Mouse (Mus musculus): ENCODE results near the gene Zbtb39. TPM values are rescaled to one million over a fixed set of nuclear protein-coding genes. Genes with fewer than 3 reads are reported as not detected.

The Zbtb39 gene
- polyA plus RNA-seq, 1 experiment from 2014 or later: 4.9 TPM

DNA sequence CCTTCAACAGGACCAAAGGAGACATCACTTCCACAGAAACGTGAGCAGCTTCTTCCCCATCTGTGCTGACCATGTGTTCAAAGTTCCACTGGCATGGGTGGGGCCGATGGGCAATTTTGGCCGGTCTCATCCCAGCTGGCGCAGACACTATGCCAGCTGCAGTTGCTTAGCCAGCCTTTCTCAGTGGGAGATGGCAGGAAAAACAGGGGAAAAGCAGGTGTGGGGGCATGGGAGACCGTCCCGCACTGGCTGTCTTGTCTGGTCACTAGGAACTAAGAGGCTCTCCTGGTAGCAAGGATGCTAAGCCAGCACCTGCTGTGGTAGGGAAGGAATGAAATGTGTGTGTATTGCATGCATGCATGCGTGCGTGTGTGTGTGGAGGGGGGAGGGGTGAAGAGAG lies 10.9 kb upstream of the Zbtb39 start:
- no peaks in the 10 kb centered on the region for H3K27me3 ChIP-seq (ENCODE audit: control insufficient read depth, insufficient read depth, low read length)
- 75% methylated on average over 8 of the region's 8 CpGs for WGBS
- H3K9ac ChIP-seq (replicated peaks; ENCODE audit: low read depth, low read length): no peak overlapping the region
- no peak overlapping the region for H3K4me3 ChIP-seq (ENCODE audit: low read depth, low read length)
- H3K36me3 ChIP-seq (ENCODE audit: control insufficient read depth, insufficient read depth, low read length): no peaks in the 10 kb centered on the region
- H3K4me1 ChIP-seq (ENCODE audit: control insufficient read depth, insufficient read depth, low read length): no peaks in the 10 kb centered on the region
- no peak overlapping the region for H3K27ac ChIP-seq (ENCODE audit: low read length)
- H3K9me3 ChIP-seq (ENCODE audit: control insufficient read depth, low read depth, low read length): no peaks in the 10 kb centered on the region
- ATAC-seq (ENCODE audit: insufficient number of reproducible peaks, insufficient read depth, low FRiP score, low read depth): no peak
- no peak overlapping the region for H3K4me2 ChIP-seq (replicated peaks; ENCODE audit: low read depth, low read length)

DNA sequence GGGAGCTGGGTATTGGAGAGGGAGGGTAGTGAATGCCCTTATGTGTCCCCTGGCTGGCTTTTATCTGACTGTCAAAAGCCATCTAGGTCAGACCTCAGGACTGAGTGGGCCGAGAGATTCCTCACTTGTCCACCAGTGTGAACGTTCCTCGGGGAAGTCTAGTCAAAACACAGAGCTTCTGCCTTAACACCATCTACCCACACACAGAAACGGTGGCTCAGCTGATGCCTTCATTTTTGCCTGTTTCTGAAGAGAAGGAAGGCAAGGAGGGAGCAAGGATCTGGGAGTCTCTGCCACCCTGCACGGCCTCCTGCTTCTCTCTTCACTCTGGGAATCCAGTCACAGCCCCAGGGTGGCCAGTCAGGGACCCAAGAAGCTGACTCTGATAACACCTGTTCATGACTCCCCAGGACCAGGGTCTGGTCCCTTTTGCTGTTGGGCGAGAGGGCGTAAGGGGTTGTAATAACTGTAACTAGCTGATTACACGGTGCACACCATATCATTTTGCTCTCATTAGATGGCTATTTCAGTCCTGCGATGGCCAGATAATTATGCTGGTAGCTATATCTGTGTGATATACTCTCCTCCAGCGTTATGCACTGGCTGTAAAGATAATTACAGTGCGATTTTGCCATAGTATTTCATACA lies 8.9 kb upstream of the Zbtb39 start:
- Histone ChIP-seq H3K4me3 (ENCODE audit: low read depth, low read length) (no peak overlapping the region), H3K9ac (replicated peaks; ENCODE audit: low read depth, low read length) (no peak overlapping the region), H3K36me3 (ENCODE audit: control insufficient read depth, insufficient read depth, low read length) (no peaks in the 10 kb centered on the region), H3K9me3 (ENCODE audit: control insufficient read depth, low read depth, low read length) (no peaks in the 10 kb centered on the region), H3K4me2 (replicated peaks; ENCODE audit: low read depth, low read length) (no peak overlapping the region), H3K27ac (ENCODE audit: low read length) (no peak overlapping the region), H3K27me3 (ENCODE audit: control insufficient read depth, insufficient read depth, low read length) (no peaks in the 10 kb centered on the region), H3K4me1 (ENCODE audit: control insufficient read depth, insufficient read depth, low read length) (no peaks in the 10 kb centered on the region)
- no peak for ATAC-seq (ENCODE audit: insufficient number of reproducible peaks, insufficient read depth, low FRiP score, low read depth)
- 74% methylated on average over 11 of the region's 11 CpGs for whole genome bisulfite sequencing

DNA sequence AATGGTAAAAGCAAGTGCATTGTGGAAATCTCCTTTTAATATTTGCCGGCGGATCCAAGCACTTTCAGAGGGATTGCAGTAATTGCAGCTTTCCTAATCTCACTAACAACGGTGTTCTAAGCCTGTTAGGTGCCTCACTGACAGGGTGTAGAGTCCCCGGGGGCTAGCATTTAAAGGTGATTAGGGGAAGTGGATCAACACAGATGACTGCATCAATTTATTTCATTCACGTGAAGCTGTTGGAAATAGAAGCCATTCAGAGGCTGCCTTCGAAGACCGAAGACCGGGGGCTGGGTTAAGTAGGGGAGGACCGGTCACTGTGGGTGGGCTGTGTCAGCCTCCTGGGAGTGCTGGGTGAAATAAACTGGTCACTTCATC lies 8.4 kb upstream of the Zbtb39 start:
- no peaks in the 10 kb centered on the region for H3K9me3 ChIP-seq (ENCODE audit: control insufficient read depth, low read depth, low read length)
- no peak overlapping the region for H3K27ac ChIP-seq (ENCODE audit: low read length)
- H3K36me3 ChIP-seq (ENCODE audit: control insufficient read depth, insufficient read depth, low read length): no peaks in the 10 kb centered on the region
- WGBS: 40% methylated on average over 9 of the region's 9 CpGs
- H3K27me3 ChIP-seq (ENCODE audit: control insufficient read depth, insufficient read depth, low read length): no peaks in the 10 kb centered on the region
- H3K4me2 ChIP-seq (replicated peaks; ENCODE audit: low read depth, low read length): no peak overlapping the region
- ATAC-seq (ENCODE audit: insufficient number of reproducible peaks, insufficient read depth, low FRiP score, low read depth): no peak
- H3K4me1 ChIP-seq (ENCODE audit: control insufficient read depth, insufficient read depth, low read length): no peaks in the 10 kb centered on the region
- H3K9ac ChIP-seq (replicated peaks; ENCODE audit: low read depth, low read length): no peak overlapping the region
- H3K4me3 ChIP-seq (ENCODE audit: low read depth, low read length): no peak overlapping the region

DNA sequence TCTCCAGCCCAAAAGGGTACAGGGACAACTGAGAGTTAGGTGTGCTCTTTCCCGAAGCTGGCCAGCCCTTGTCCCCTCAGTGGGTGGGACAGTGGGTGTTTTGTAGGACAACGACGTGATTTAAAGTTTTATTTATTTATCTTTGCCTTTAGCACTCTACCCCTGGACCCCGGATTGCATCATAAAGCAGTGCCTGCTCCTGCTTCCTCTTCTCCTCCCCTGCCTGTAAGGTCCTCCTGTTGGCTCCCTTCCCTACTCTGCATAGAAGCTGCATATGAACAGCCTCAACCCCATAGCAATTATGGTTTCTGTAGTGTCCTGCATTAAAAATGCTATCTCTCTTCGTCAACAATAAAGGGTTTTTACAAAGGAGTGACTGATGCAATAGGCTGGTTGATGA lies 7.9 kb upstream of the Zbtb39 start:
- no peak for ATAC-seq (ENCODE audit: insufficient number of reproducible peaks, insufficient read depth, low FRiP score, low read depth)
- H3K4me1 ChIP-seq (ENCODE audit: control insufficient read depth, insufficient read depth, low read length): no peaks in the 10 kb centered on the region
- no peaks in the 10 kb centered on the region for H3K36me3 ChIP-seq (ENCODE audit: control insufficient read depth, insufficient read depth, low read length)
- no peak overlapping the region for H3K4me3 ChIP-seq (ENCODE audit: low read depth, low read length)
- H3K9ac ChIP-seq (replicated peaks; ENCODE audit: low read depth, low read length): no peak overlapping the region
- no peak overlapping the region for H3K4me2 ChIP-seq (replicated peaks; ENCODE audit: low read depth, low read length)
- no peak overlapping the region for H3K27ac ChIP-seq (ENCODE audit: low read length)
- H3K27me3 ChIP-seq (ENCODE audit: control insufficient read depth, insufficient read depth, low read length): no peaks in the 10 kb centered on the region
- H3K9me3 ChIP-seq (ENCODE audit: control insufficient read depth, low read depth, low read length): no peaks in the 10 kb centered on the region
- WGBS: 24% methylated on average over 5 of the region's 5 CpGs

DNA sequence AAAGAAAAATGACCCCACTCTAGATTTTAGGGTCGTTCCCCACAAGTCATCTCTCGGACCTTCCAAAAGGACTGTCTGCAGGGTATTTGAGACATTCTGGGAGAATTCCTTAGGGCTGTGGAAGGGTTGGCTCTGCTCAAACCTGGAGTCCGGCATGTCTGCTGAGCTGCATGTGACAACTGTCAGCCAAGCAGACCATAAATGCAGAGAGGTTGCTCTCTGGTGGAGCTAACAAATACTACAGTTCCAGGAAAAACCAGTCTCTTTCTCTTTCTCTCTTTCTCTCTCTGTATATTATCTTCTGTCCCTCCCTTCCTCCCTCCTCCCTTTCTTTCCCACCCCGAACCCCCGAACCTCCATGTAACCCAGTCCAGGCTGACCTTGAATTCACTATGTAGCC lies 4.9 kb upstream of the Zbtb39 start:
- Histone ChIP-seq H3K4me2 (replicated peaks; ENCODE audit: low read depth, low read length) (no peak overlapping the region), H3K9ac (replicated peaks; ENCODE audit: low read depth, low read length) (no peak overlapping the region), H3K36me3 (ENCODE audit: control insufficient read depth, insufficient read depth, low read length) (no peaks in the 10 kb centered on the region), H3K4me3 (ENCODE audit: low read depth, low read length) (no peak overlapping the region), H3K27me3 (ENCODE audit: control insufficient read depth, insufficient read depth, low read length) (no peaks in the 10 kb centered on the region), H3K27ac (ENCODE audit: low read length) (no peak overlapping the region), H3K9me3 (ENCODE audit: control insufficient read depth, low read depth, low read length) (no peaks in the 10 kb centered on the region), H3K4me1 (ENCODE audit: control insufficient read depth, insufficient read depth, low read length) (no peaks in the 10 kb centered on the region)
- ATAC-seq (ENCODE audit: insufficient number of reproducible peaks, insufficient read depth, low FRiP score, low read depth): no peak
- WGBS: 34% methylated on average over 5 of the region's 5 CpGs

DNA sequence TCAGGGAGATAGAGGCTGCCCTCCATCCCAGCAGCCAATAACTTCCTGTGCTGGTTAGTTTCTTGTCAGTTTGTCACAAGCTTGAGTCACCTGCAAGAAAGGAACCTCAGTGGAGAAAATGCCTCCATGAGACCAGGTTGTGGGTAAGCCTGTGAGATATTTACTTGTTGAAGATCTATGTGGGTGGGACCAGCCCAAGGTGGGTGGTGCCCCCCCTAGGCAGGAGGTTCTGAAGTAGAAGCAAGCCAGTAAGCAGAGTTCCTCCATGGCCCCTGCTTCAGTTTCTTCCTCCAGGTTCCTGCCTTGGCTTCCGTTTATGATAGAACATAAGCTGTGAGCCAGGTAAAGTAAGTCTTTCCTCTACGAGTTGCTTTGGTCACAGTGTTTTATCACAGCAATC lies 3.1 kb upstream of the Zbtb39 start:
- H3K27me3 ChIP-seq (ENCODE audit: control insufficient read depth, insufficient read depth, low read length): no peaks in the 10 kb centered on the region
- H3K4me2 ChIP-seq (replicated peaks; ENCODE audit: low read depth, low read length): no peak overlapping the region
- H3K9me3 ChIP-seq (ENCODE audit: control insufficient read depth, low read depth, low read length): no peaks in the 10 kb centered on the region
- peaks cover 8% of the 10 kb centered on the region; the same call in 1 of the 2 replicates for H3K4me1 ChIP-seq (ENCODE audit: control insufficient read depth, insufficient read depth, low read length)
- 82% methylated on average over 2 of the region's 2 CpGs for WGBS
- ATAC-seq (ENCODE audit: insufficient number of reproducible peaks, insufficient read depth, low FRiP score, low read depth): no peak
- H3K4me3 ChIP-seq (ENCODE audit: low read depth, low read length): no peak overlapping the region
- H3K27ac ChIP-seq (ENCODE audit: low read length): no peak overlapping the region
- H3K9ac ChIP-seq (replicated peaks; ENCODE audit: low read depth, low read length): no peak overlapping the region
- peaks cover under 1% of the 10 kb centered on the region; the same call in 1 of the 2 replicates for H3K36me3 ChIP-seq (ENCODE audit: control insufficient read depth, insufficient read depth, low read length)

DNA sequence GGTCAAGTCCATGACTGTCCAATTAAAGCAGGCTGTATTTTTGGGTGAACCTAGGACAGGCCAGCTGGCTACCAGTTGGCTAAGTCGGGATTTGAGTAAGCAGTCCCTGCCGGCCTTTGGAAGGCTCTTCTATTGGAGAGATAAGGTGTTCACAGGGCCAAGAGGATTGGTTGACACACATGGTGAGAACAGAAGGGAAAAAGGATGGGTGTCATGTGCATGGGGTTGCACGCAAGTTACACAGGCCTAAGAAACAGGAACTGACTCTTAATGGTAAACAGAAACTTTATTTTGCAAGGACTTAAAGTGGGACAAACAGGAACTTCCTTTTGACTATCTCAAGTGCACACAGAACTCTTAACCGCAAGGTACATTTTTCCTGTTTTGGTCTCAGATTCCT lies 2.4 kb upstream of the Zbtb39 start:
- no peak overlapping the region for H3K4me2 ChIP-seq (replicated peaks; ENCODE audit: low read depth, low read length)
- H3K9ac ChIP-seq (replicated peaks; ENCODE audit: low read depth, low read length): no peak overlapping the region
- H3K27me3 ChIP-seq (ENCODE audit: control insufficient read depth, insufficient read depth, low read length): no peaks in the 10 kb centered on the region
- H3K4me3 ChIP-seq (ENCODE audit: low read depth, low read length): no peak overlapping the region
- no peaks in the 10 kb centered on the region for H3K9me3 ChIP-seq (ENCODE audit: control insufficient read depth, low read depth, low read length)
- ATAC-seq (ENCODE audit: insufficient number of reproducible peaks, insufficient read depth, low FRiP score, low read depth): no peak
- H3K4me1 ChIP-seq (ENCODE audit: control insufficient read depth, insufficient read depth, low read length): peaks cover 8% of the 10 kb centered on the region; the same call in 1 of the 2 replicates
- H3K36me3 ChIP-seq (ENCODE audit: control insufficient read depth, insufficient read depth, low read length): peaks cover 7% of the 10 kb centered on the region; the same call in 1 of the 2 replicates
- WGBS: 64% methylated on average over 4 of the region's 4 CpGs
- H3K27ac ChIP-seq (ENCODE audit: low read length): no peak overlapping the region

DNA sequence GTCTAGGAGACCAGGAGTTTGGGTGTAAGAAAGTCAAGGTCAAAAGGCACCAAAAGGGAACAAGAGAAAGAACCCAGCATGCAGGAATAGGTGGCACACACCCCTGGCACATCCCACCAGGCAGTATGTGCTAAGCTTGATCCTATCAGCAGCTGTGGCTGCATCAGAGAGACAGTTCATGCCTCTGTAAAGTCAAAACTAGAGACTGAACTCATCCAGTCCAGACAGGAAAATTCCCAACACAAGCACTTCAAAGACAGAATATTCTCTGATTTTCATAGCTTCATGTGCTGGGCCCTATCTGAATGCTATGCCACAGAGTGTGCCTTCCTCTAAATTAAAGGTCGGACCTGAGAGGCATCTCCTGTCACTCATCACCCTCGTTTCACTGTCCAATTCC lies 1.8 kb upstream of the Zbtb39 start:
- WGBS: 22% methylated on average over 2 of the region's 2 CpGs
- H3K4me1 ChIP-seq (ENCODE audit: control insufficient read depth, insufficient read depth, low read length): peaks cover 8% of the 10 kb centered on the region; the same call in 1 of the 2 replicates
- H3K4me3 ChIP-seq (ENCODE audit: low read depth, low read length): no peak overlapping the region
- H3K4me2 ChIP-seq (replicated peaks; ENCODE audit: low read depth, low read length): no peak overlapping the region
- H3K27me3 ChIP-seq (ENCODE audit: control insufficient read depth, insufficient read depth, low read length): no peaks in the 10 kb centered on the region
- peaks cover 13% of the 10 kb centered on the region for H3K36me3 ChIP-seq (ENCODE audit: control insufficient read depth, insufficient read depth, low read length)
- H3K9me3 ChIP-seq (ENCODE audit: control insufficient read depth, low read depth, low read length): no peaks in the 10 kb centered on the region
- H3K27ac ChIP-seq (ENCODE audit: low read length): no peak overlapping the region
- ATAC-seq (ENCODE audit: insufficient number of reproducible peaks, insufficient read depth, low FRiP score, low read depth): no peak
- H3K9ac ChIP-seq (replicated peaks; ENCODE audit: low read depth, low read length): no peak overlapping the region

Data from stomach, embryonic 14.5 days (tissue).